Mouse (Mus musculus) liver, embryonic 15.5 days (tissue): ENCODE data around the gene Mettl6. TPM values are rescaled to one million over a fixed set of nuclear protein-coding genes. Genes with fewer than 3 reads are reported as not detected.

Source experiments
- ATAC-seq: fragments of 200-750 bp; cut with Nextera tagmentation; 2 replicates; pipeline ENCODE4 v1.8.0; 2017; ENCODE audit warnings: moderate number of reproducible peaks, mild to moderate bottlenecking, moderate library complexity; ENCODE audit not compliant: insufficient read depth
- H3K27ac ChIP-seq: fragments of 300-500 bp; sonication (generic); replicated peaks from 2 replicates; pipeline ENCODE4 v1.5.1; 2015; ENCODE audit warnings: mild to moderate bottlenecking, inconsistent platforms
- H3K27me3 ChIP-seq: fragments of 300-500 bp; sonication (generic); 2 replicates; pipeline ENCODE4 v1.6.1; 2015; ENCODE audit warnings: mild to moderate bottlenecking, inconsistent platforms
- H3K36me3 ChIP-seq: fragments of 300-500 bp; sonication (generic); replicated peaks from 2 replicates; pipeline ENCODE4 v1.6.1; 2015; ENCODE audit warnings: moderate library complexity, mild to moderate bottlenecking, inconsistent platforms
- H3K4me1 ChIP-seq: fragments of 300-500 bp; sonication (generic); replicated peaks from 2 replicates; pipeline ENCODE4 v1.6.1; 2015; ENCODE audit warnings: inconsistent platforms
- H3K4me2 ChIP-seq: fragments of 300-500 bp; sonication (generic); 2 replicates; pipeline ENCODE4 v1.6.1; 2015; ENCODE audit warnings: moderate library complexity, mild to moderate bottlenecking, inconsistent platforms
- H3K4me3 ChIP-seq: fragments of 300-500 bp; sonication (generic); replicated peaks from 2 replicates; pipeline ENCODE4 v1.5.1; 2015; ENCODE audit warnings: mild to moderate bottlenecking, inconsistent platforms
- H3K9ac ChIP-seq: fragments of 300-500 bp; sonication (generic); 2 replicates; pipeline ENCODE4 v1.6.1; 2015; ENCODE audit warnings: moderate library complexity, mild to moderate bottlenecking, inconsistent platforms
- H3K9me3 ChIP-seq: fragments of 300-500 bp; sonication (generic); replicated peaks from 2 replicates; pipeline ENCODE4 v1.6.1; 2016; ENCODE audit warnings: inconsistent platforms
- WGBS: fragments of 180-500 bp; shearing (Covaris S2); methylation state at CpG from one replicate; pipeline ENCODE4 v1.1.7; 2015; ENCODE audit warnings: mixed read lengths; ENCODE audit not compliant: insufficient replicate concordance; 5-methylcytosine and 5-hydroxymethylcytosine counted together
- polyA plus RNA-seq: library from polyadenylated mRNA; unstranded; fragments of >200 nt; fragmentation: Nextera tagmentation; extraction: Ambion mirVana; gene quantifications from 2 replicates; pipeline ENCODE4 v1.2.1, GENCODE M21; 2015

The Mettl6 gene
- polyA plus RNA-seq, result 25.0 and 27.6 TPM in 2 replicates

GRCm38 (mm10) chr14:31494975-31495455 is at the start of gene Mettl6:
TSS of gene Mettl6 (minus strand) at chr14:31495040.
- peak; percentile 86 for ATAC-seq
- Histone ChIP-seq H3K27me3 (no peaks in the 10 kb centered on the region), H3K4me1 (peaks cover 49% of the 10 kb centered on the region), H3K4me3 (peak within 1 kb of the TSS; percentile 93), H3K9me3 (no peaks in the 10 kb centered on the region), H3K4me2 (peak within 1 kb of the TSS; percentile 80), H3K27ac (peak within 1 kb of the TSS; percentile 87), H3K9ac (peak within 1 kb of the TSS; percentile 85), H3K36me3 (peaks cover 52% of the 10 kb centered on the region)
- WGBS, result under 1% methylated on average over 49 of the region's 49 CpGs

- H3K4me2 ChIP-seq, result no peak overlapping the region
- no peak overlapping the region for H3K9ac ChIP-seq
- H3K36me3 ChIP-seq, result no peaks in the 10 kb centered on the region
- no peak overlapping the region for H3K4me3 ChIP-seq
- H3K27ac ChIP-seq, result no peak overlapping the region
- H3K9me3 ChIP-seq, result no peaks in the 10 kb centered on the region
- 68% methylated on average over 11 of the region's 11 CpGs for WGBS
- H3K4me1 ChIP-seq, result no peaks in the 10 kb centered on the region
- H3K27me3 ChIP-seq, result no peaks in the 10 kb centered on the region
- ATAC-seq, result no peak
These were observed 49.1 kb upstream of the Mettl6 start for GRCm38 (mm10) chr14:31543885-31544442.

GRCm38 (mm10) chr14:31537298-31537697 is 42.5 kb upstream of the Mettl6 start:
- H3K4me2 ChIP-seq, result no peak overlapping the region
- H3K27me3 ChIP-seq, result no peaks in the 10 kb centered on the region
- H3K4me3 ChIP-seq, result no peak overlapping the region
- peaks cover 7% of the 10 kb centered on the region; the same call in 1 of the 2 replicates for H3K4me1 ChIP-seq
- whole genome bisulfite sequencing, result 55% methylated on average over 6 of the region's 6 CpGs
- H3K36me3 ChIP-seq, result no peaks in the 10 kb centered on the region
- ATAC-seq, result no peak
- H3K9ac ChIP-seq, result no peak overlapping the region
- no peak overlapping the region for H3K27ac ChIP-seq
- H3K9me3 ChIP-seq, result no peaks in the 10 kb centered on the region

- WGBS, result 30% methylated on average over 3 of the region's 3 CpGs
- Histone ChIP-seq H3K9ac (no peak overlapping the region), H3K27me3 (no peaks in the 10 kb centered on the region), H3K4me3 (no peak overlapping the region), H3K9me3 (no peaks in the 10 kb centered on the region), H3K4me1 (peaks cover 23% of the 10 kb centered on the region), H3K36me3 (no peaks in the 10 kb centered on the region), H3K27ac (no peak overlapping the region), H3K4me2 (no peak overlapping the region)
- no peak for ATAC-seq
These were observed 37.8 kb upstream of the Mettl6 start for GRCm38 (mm10) chr14:31532656-31533055.

- ATAC-seq, result no peak
- H3K9me3 ChIP-seq, result no peaks in the 10 kb centered on the region
- peak overlapping the region; percentile 75 for H3K27ac ChIP-seq
- WGBS, result 21% methylated on average over 12 of the region's 12 CpGs
- peaks cover 23% of the 10 kb centered on the region for H3K4me1 ChIP-seq
- H3K9ac ChIP-seq, result no peak overlapping the region
- no peaks in the 10 kb centered on the region for H3K27me3 ChIP-seq
- no peaks in the 10 kb centered on the region for H3K36me3 ChIP-seq
- H3K4me3 ChIP-seq, result no peak overlapping the region
- H3K4me2 ChIP-seq, result no peak overlapping the region
These were observed 36.8 kb upstream of the Mettl6 start for GRCm38 (mm10) chr14:31531506-31532148.

GRCm38 (mm10) chr14:31530847-31531246 is 36.0 kb upstream of the Mettl6 start:
- 47% methylated on average over 4 of the region's 4 CpGs for WGBS
- Histone ChIP-seq H3K4me3 (no peak overlapping the region), H3K4me1 (peaks cover 23% of the 10 kb centered on the region), H3K9me3 (no peaks in the 10 kb centered on the region), H3K9ac (no peak overlapping the region), H3K36me3 (no peaks in the 10 kb centered on the region), H3K27ac (peak overlapping the region; percentile 75), H3K27me3 (no peaks in the 10 kb centered on the region), H3K4me2 (no peak overlapping the region; the same call in 1 of the 2 replicates)
- 0 out of 2 replicates have a peak, but pooled peaks have one; percentile 25 for ATAC-seq

- WGBS, result 55% methylated on average over 7 of the region's 7 CpGs
- Histone ChIP-seq H3K27ac (no peak overlapping the region), H3K9me3 (no peaks in the 10 kb centered on the region), H3K4me2 (no peak overlapping the region), H3K27me3 (no peaks in the 10 kb centered on the region), H3K4me3 (no peak overlapping the region), H3K4me1 (no peaks in the 10 kb centered on the region), H3K9ac (no peak overlapping the region), H3K36me3 (no peaks in the 10 kb centered on the region)
- ATAC-seq, result no peak
These were observed 30.4 kb upstream of the Mettl6 start for GRCm38 (mm10) chr14:31525040-31525810.

GRCm38 (mm10) chr14:31521318-31521717 is 26.5 kb upstream of the Mettl6 start:
- Histone ChIP-seq H3K27me3 (no peaks in the 10 kb centered on the region), H3K4me2 (no peak overlapping the region), H3K4me1 (no peaks in the 10 kb centered on the region), H3K36me3 (no peaks in the 10 kb centered on the region), H3K27ac (no peak overlapping the region), H3K9ac (no peak overlapping the region), H3K9me3 (no peaks in the 10 kb centered on the region), H3K4me3 (no peak overlapping the region)
- ATAC-seq, result no peak
- 58% methylated on average over 2 of the region's 2 CpGs for WGBS

GRCm38 (mm10) chr14:31519165-31519564 is 24.3 kb upstream of the Mettl6 start:
- H3K27me3 ChIP-seq, result no peaks in the 10 kb centered on the region
- no peaks in the 10 kb centered on the region for H3K36me3 ChIP-seq
- no peaks in the 10 kb centered on the region for H3K9me3 ChIP-seq
- H3K27ac ChIP-seq, result no peak overlapping the region
- H3K9ac ChIP-seq, result no peak overlapping the region
- peak overlapping the region; percentile 39 for H3K4me2 ChIP-seq
- no peak overlapping the region for H3K4me3 ChIP-seq
- H3K4me1 ChIP-seq, result no peaks in the 10 kb centered on the region
- no peak for ATAC-seq
- 38% methylated on average over 3 of the region's 3 CpGs for WGBS

GRCm38 (mm10) chr14:31515895-31516294 is 21.1 kb upstream of the Mettl6 start:
- Histone ChIP-seq H3K36me3 (peaks cover 2% of the 10 kb centered on the region; the same call in 1 of the 2 replicates), H3K27ac (no peak overlapping the region), H3K27me3 (no peaks in the 10 kb centered on the region), H3K4me2 (no peak overlapping the region), H3K4me1 (no peaks in the 10 kb centered on the region), H3K4me3 (no peak overlapping the region), H3K9ac (no peak overlapping the region), H3K9me3 (no peaks in the 10 kb centered on the region)
- 64% methylated on average over 2 of the region's 2 CpGs for WGBS
- no peak for ATAC-seq

GRCm38 (mm10) chr14:31510322-31510721 is 15.5 kb upstream of the Mettl6 start:
- no peak overlapping the region for H3K4me2 ChIP-seq
- WGBS, result 80% methylated on average over 3 of the region's 3 CpGs
- peak overlapping the region; percentile 11; the same call in 1 of the 2 replicates for H3K27ac ChIP-seq
- H3K36me3 ChIP-seq, result peaks cover 56% of the 10 kb centered on the region
- no peak overlapping the region for H3K4me3 ChIP-seq
- no peak for ATAC-seq
- H3K27me3 ChIP-seq, result no peaks in the 10 kb centered on the region
- no peak overlapping the region for H3K9ac ChIP-seq
- no peaks in the 10 kb centered on the region for H3K4me1 ChIP-seq
- no peaks in the 10 kb centered on the region for H3K9me3 ChIP-seq
